Comparison of ENCODE assay signal across 8 mouse cellular contexts in genomic region chr8:71628396-71629095, GRCm38 (mm10). TPM values are rescaled to one million over a fixed set of nuclear protein-coding genes. Genes with fewer than 3 reads are reported as not detected.
DNase-seq lines count a peak whose midpoint lies in the region; ATAC-seq and TF ChIP-seq lines count a peak whose summit lies in the region.

No protein-coding gene starts in this region.

- TF ChIP-seq CTCF in kidney, adult 2 months (conservative IDR thresholded peaks at IDR 0.05; ENCODE audit: insufficient read depth, insufficient read length, low read depth, low read length): no peak

- peak overlapping the region; percentile 58 for H3K4me3 ChIP-seq in kidney, adult 2 months (ENCODE audit: insufficient read depth, low read depth, low read length)
- peak overlapping the region; percentile 75 for H3K4me3 ChIP-seq in brown adipose tissue, adult 24 weeks (ENCODE audit: insufficient read depth, low read depth, low read length)
- peak overlapping the region; percentile 49 for H3K4me3 ChIP-seq in midbrain, embryonic 15.5 days

- ATAC-seq in midbrain, embryonic 15.5 days (replicated peaks): no peak

- no peaks in the 10 kb centered on the region for H3K27me3 ChIP-seq in kidney, adult 2 months (replicated peaks; ENCODE audit: control insufficient read depth, insufficient read depth, low read length)
- peaks cover 12% of the 10 kb centered on the region for H3K27me3 ChIP-seq in midbrain, embryonic 15.5 days (replicated peaks)

- peak overlapping the region; percentile 84 for H3K4me2 ChIP-seq in midbrain, embryonic 15.5 days

- peak overlapping the region; percentile 51 for H3K9ac ChIP-seq in midbrain, embryonic 15.5 days

- no peaks in the 10 kb centered on the region for H3K36me3 ChIP-seq in kidney, adult 2 months (ENCODE audit: control insufficient read depth, insufficient read depth, low read length)
- no peaks in the 10 kb centered on the region; the same call in 1 of the 2 replicates for H3K36me3 ChIP-seq in midbrain, embryonic 15.5 days (replicated peaks)

- peak overlapping the region; percentile 12; the same call in 1 of the 2 replicates for H3K27ac ChIP-seq in kidney, adult 2 months (ENCODE audit: insufficient read depth, low read depth, low read length)
- H3K27ac ChIP-seq in brown adipose tissue, adult 24 weeks (replicated peaks; ENCODE audit: low read depth, low read length): peak overlapping the region; percentile 91
- H3K27ac ChIP-seq in midbrain, embryonic 15.5 days: peak overlapping the region; percentile 84

- WGBS in kidney, adult 2 months: 14% methylated on average over 16 of the region's 16 CpGs
- WGBS in midbrain, embryonic 15.5 days: 10% methylated on average over 16 of the region's 16 CpGs

- DNase-seq in kidney, adult 2 months: no peak
- DNase-seq in kidney, postnatal 25 days: no peak
- DNase-seq in induced T-regulatory cell, adult 2 months (ENCODE audit: low read depth): peak; percentile 27
- no peak for DNase-seq in layer of hippocampus, adult 11-12 months (ENCODE audit: low spot score)
- DNase-seq in c-Kit-positive CD71-positive TER-119-positive erythroid progenitor cells, embryonic 14.5 days (ENCODE audit: low spot score): no peak
- DNase-seq in thymus, postnatal 10 days (ENCODE audit: low spot score in 2 of 2): no peak

- no peak for TF ChIP-seq POLR2A in kidney, adult 2 months (IDR thresholded peaks at IDR 0.05; ENCODE audit: low read depth, low read length)

- no peaks in the 10 kb centered on the region for H3K9me3 ChIP-seq in midbrain, embryonic 15.5 days

- H3K4me1 ChIP-seq in kidney, adult 2 months (ENCODE audit: control insufficient read depth, insufficient read depth, low read length): peaks cover 3% of the 10 kb centered on the region; the same call in 1 of the 2 replicates
- H3K4me1 ChIP-seq in brown adipose tissue, adult 24 weeks (ENCODE audit: control insufficient read depth, insufficient read depth, insufficient read length, low read length): peaks cover 19% of the 10 kb centered on the region
- peaks cover 18% of the 10 kb centered on the region for H3K4me1 ChIP-seq in midbrain, embryonic 15.5 days

RNA-seq across cellular contexts. Expression of gene Colgalt1, which starts 17.7 kb away (rescaled TPM):
- 62.2 and 70.4 TPM in 2 replicates for polyA plus RNA-seq in kidney, adult 2 months (2012; rRNA removed)
- 15.1 and 20.1 TPM in 2 replicates for polyA plus RNA-seq in brown adipose tissue, adult 24 weeks (2012; ENCODE audit: insufficient read depth, insufficient read length, missing spikeins)
- polyA plus RNA-seq in midbrain, embryonic 15.5 days (2015; fragmentation: Nextera tagmentation; extraction: Ambion mirVana): 70.5 and 74.5 TPM in 2 replicates

RNA-seq across cellular contexts. Expression of gene Fam129c, which starts 31.1 kb away (rescaled TPM):
- polyA plus RNA-seq in kidney, adult 2 months (2012; rRNA removed): 1.2 and 2.4 TPM in 2 replicates
- polyA plus RNA-seq in brown adipose tissue, adult 24 weeks (2012; ENCODE audit: insufficient read depth, insufficient read length, missing spikeins): 1.5 TPM in 1 of 2 replicates, not detected in the other
- polyA plus RNA-seq in midbrain, embryonic 15.5 days (2015; fragmentation: Nextera tagmentation; extraction: Ambion mirVana): 9.3 and 9.4 TPM in 2 replicates

RNA-seq across cellular contexts. Expression of gene Pgls, which starts 36.6 kb away (rescaled TPM):
- polyA plus RNA-seq in kidney, adult 2 months (2012; rRNA removed): 134 TPM in 2 replicates
- 181 and 189 TPM in 2 replicates for polyA plus RNA-seq in brown adipose tissue, adult 24 weeks (2012; ENCODE audit: insufficient read depth, insufficient read length, missing spikeins)
- 217 and 221 TPM in 2 replicates for polyA plus RNA-seq in midbrain, embryonic 15.5 days (2015; fragmentation: Nextera tagmentation; extraction: Ambion mirVana)

RNA-seq across cellular contexts. Expression of gene Unc13a, which starts 43.0 kb away (rescaled TPM):
- 1.3 and 2.1 TPM in 2 replicates for polyA plus RNA-seq in kidney, adult 2 months (2012; rRNA removed)
- 0.32 and 1.6 TPM in 2 replicates for polyA plus RNA-seq in brown adipose tissue, adult 24 weeks (2012; ENCODE audit: insufficient read depth, insufficient read length, missing spikeins)
- 26.9 and 27.4 TPM in 2 replicates for polyA plus RNA-seq in midbrain, embryonic 15.5 days (2015; fragmentation: Nextera tagmentation; extraction: Ambion mirVana)

RNA-seq across cellular contexts. Expression of gene Jak3, which starts 47.5 kb away (rescaled TPM):
- 15.1 and 16.5 TPM in 2 replicates for polyA plus RNA-seq in kidney, adult 2 months (2012; rRNA removed)
- 13.9 and 14.6 TPM in 2 replicates for polyA plus RNA-seq in brown adipose tissue, adult 24 weeks (2012; ENCODE audit: insufficient read depth, insufficient read length, missing spikeins)
- polyA plus RNA-seq in midbrain, embryonic 15.5 days (2015; fragmentation: Nextera tagmentation; extraction: Ambion mirVana): 5.2 and 5.8 TPM in 2 replicates

Comparison
In these comparisons a context has a peak if more than half of its experiments do, and no peak if none do; other contexts are left out.
1. H3K27ac ChIP-seq: peak in every context shown above with its lines; median percentile 91 in brown adipose tissue, adult 24 weeks; 84 in midbrain, embryonic 15.5 days; 12 in kidney, adult 2 months.